ENCODE assay signal across 11 mouse cellular contexts in the genomic region with DNA sequence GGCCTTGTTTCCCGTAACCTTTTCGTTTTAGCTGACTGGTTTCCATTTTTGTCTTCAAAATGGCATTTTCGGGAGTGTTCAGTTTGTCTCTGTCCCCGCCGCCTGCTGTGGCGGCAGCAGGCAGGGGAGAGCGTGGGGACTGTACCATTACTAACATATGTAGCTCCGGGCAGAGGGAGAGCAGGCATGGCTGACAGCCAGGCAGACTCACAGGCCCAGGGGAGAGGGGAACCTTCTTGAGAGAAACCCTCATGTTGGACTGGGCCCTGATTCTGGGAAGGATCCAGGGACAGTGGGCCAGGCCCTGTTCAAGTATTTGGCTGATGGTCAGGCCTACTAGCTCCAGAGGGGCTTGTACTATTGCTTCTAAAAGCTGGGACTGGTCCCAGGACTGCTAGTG.
A peak's percentile ranks its signal among the peaks of the same experiment; 100 is the strongest.
DNase-seq lines count a peak whose midpoint lies in the region; ATAC-seq and TF ChIP-seq lines count a peak whose summit lies in the region.
"Had no signal": no experiment of that assay in that cellular context is flagged by ENCODE, and none has a peak within 500 bp of the region (broad histone marks: within the 10 kb centered on the region; RNA-seq: fewer than 3 reads in every experiment).

No protein-coding gene starts in this region.

- peaks cover 11% of the 10 kb centered on the region for H3K4me1 ChIP-seq in hindbrain, embryonic 12.5 days
- 0 out of 2 replicates have a peak, but pooled peaks cover 3% of the 10 kb centered on the region for H3K4me1 ChIP-seq in hindbrain, embryonic 11.5 days (replicated peaks; ENCODE audit: control insufficient read depth, insufficient read depth, low read length)

- TF ChIP-seq CTCF in layer of hippocampus, adult 2 months (conservative IDR thresholded peaks at IDR 0.05), result no peak

- no peak for DNase-seq in hindbrain, embryonic 11.5 days (ENCODE audit: low spot score)
- peak; percentile 95 for DNase-seq in cerebellum, adult 9-10 months
- peak; percentile 67 to 71 for DNase-seq in layer of hippocampus, adult 2 months (ENCODE audit: low spot score in 2 of 2)
- peak; percentile 75 for DNase-seq in right cerebral cortex, adult 18-20 months
- DNase-seq in heart, postnatal 4 days, result no peak
- DNase-seq in heart, postnatal 10 days, result no peak
- no peak for DNase-seq in spleen, adult 12 weeks (ENCODE audit: low spot score)
- DNase-seq: thymus, postnatal 25 days had no signal

- ATAC-seq in hindbrain, embryonic 12.5 days (ENCODE audit: low FRiP score), result no peak
- no peak for ATAC-seq in hindbrain, embryonic 11.5 days (ENCODE audit: low FRiP score)

- peak overlapping the region; percentile 19; the same call in 1 of the 2 replicates for H3K27ac ChIP-seq in hindbrain, embryonic 12.5 days
- no peak overlapping the region for H3K27ac ChIP-seq in hindbrain, embryonic 11.5 days (ENCODE audit: low read depth, low read length)
- peak overlapping the region; percentile 90 for H3K27ac ChIP-seq in layer of hippocampus, adult 2 months
- H3K27ac ChIP-seq: heart, embryonic 13.5 days; neural tube, embryonic 12.5 days had no signal

- H3K9ac ChIP-seq in hindbrain, embryonic 12.5 days, result no peak overlapping the region
- H3K9ac ChIP-seq in hindbrain, embryonic 11.5 days (ENCODE audit: low read depth, low read length), result no peak overlapping the region
- H3K9ac ChIP-seq: heart, embryonic 13.5 days; neural tube, embryonic 12.5 days had no signal

- no peak overlapping the region for H3K4me2 ChIP-seq in hindbrain, embryonic 12.5 days (replicated peaks)
- no peak overlapping the region for H3K4me2 ChIP-seq in hindbrain, embryonic 11.5 days (replicated peaks; ENCODE audit: low read depth, low read length)
- H3K4me2 ChIP-seq: heart, embryonic 13.5 days; neural tube, embryonic 12.5 days had no signal

- intact Hi-C loops in heart, postnatal 10 days (cut with DNase I), result no loop called here

- 56% methylated on average over 8 of the region's 8 CpGs for WGBS in hindbrain, embryonic 12.5 days
- 78% methylated on average over 8 of the region's 8 CpGs for WGBS in hindbrain, embryonic 11.5 days

- no peaks in the 10 kb centered on the region for H3K36me3 ChIP-seq in hindbrain, embryonic 12.5 days
- H3K36me3 ChIP-seq in hindbrain, embryonic 11.5 days (ENCODE audit: control insufficient read depth, insufficient read depth, low read length), result no peaks in the 10 kb centered on the region
- H3K36me3 ChIP-seq: heart, embryonic 13.5 days; neural tube, embryonic 12.5 days had no signal

- H3K9me3 ChIP-seq in hindbrain, embryonic 12.5 days (replicated peaks), result no peaks in the 10 kb centered on the region
- no peaks in the 10 kb centered on the region for H3K9me3 ChIP-seq in hindbrain, embryonic 11.5 days (ENCODE audit: control insufficient read depth, low read length)
- H3K9me3 ChIP-seq: heart, embryonic 13.5 days; neural tube, embryonic 12.5 days had no signal

- H3K4me3 ChIP-seq in hindbrain, embryonic 12.5 days, result no peak overlapping the region
- no peak overlapping the region for H3K4me3 ChIP-seq in hindbrain, embryonic 11.5 days (ENCODE audit: low read depth, low read length)
- peak overlapping the region; percentile 2; the same call in 1 of the 2 replicates for H3K4me3 ChIP-seq in layer of hippocampus, adult 2 months
- H3K4me3 ChIP-seq: heart, embryonic 13.5 days; neural tube, embryonic 12.5 days had no signal

- no peaks in the 10 kb centered on the region for H3K27me3 ChIP-seq in hindbrain, embryonic 12.5 days
- no peaks in the 10 kb centered on the region for H3K27me3 ChIP-seq in hindbrain, embryonic 11.5 days (ENCODE audit: control insufficient read depth, insufficient read depth, low read length)
- H3K27me3 ChIP-seq: heart, embryonic 13.5 days; neural tube, embryonic 12.5 days had no signal

Comparison
In these comparisons a context has a peak if more than half of its experiments do, and no peak if none do; other contexts are left out.
1. DNase-seq: peak in cerebellum, adult 9-10 months (single experiment), layer of hippocampus, adult 2 months (2 of 2) and right cerebral cortex, adult 18-20 months (single experiment); none in hindbrain, embryonic 11.5 days (single experiment), heart, postnatal 4 days (single experiment), heart, postnatal 10 days (0 of 2) and spleen, adult 12 weeks (single experiment).